Mouse (Mus musculus) kidney, postnatal 0 days (tissue): ENCODE measurements around the gene Lmna. TPM values are rescaled to one million over a fixed set of nuclear protein-coding genes. Genes with fewer than 3 reads are reported as not detected.

ENCODE experiments used
- ATAC-seq: fragments of 200-750 bp; cut with Nextera tagmentation; replicated peaks from 2 replicates; pipeline ENCODE4 v1.8.0; 2017; ENCODE audit warnings: low read depth, moderate number of reproducible peaks, moderate TSS enrichment, moderate library complexity; ENCODE audit not compliant: low FRiP score
- DNase-seq: peaks from one replicate; pipeline ENCODE4 v3.0.0-alpha.2; 2016; ENCODE audit warnings: low spot score
- H3K27ac ChIP-seq: fragments of 300-500 bp; sonication (generic); 2 replicates; pipeline ENCODE4 v1.5.1; 2014; ENCODE audit warnings: mild to moderate bottlenecking
- H3K27me3 ChIP-seq: fragments of 300-500 bp; sonication (generic); 2 replicates; pipeline ENCODE4 v1.6.1; 2014; ENCODE audit warnings: low read length, mixed read lengths; ENCODE audit not compliant: insufficient read depth
- H3K36me3 ChIP-seq: fragments of 300-500 bp; sonication (generic); 2 replicates; pipeline ENCODE4 v1.6.1; 2014; ENCODE audit warnings: low read length, mixed read lengths; ENCODE audit not compliant: insufficient read depth
- H3K4me1 ChIP-seq: fragments of 300-500 bp; sonication (generic); replicated peaks from 2 replicates; pipeline ENCODE4 v1.6.1; 2014; ENCODE audit warnings: antibody characterized with exemption, low read length, mixed read lengths; ENCODE audit not compliant: insufficient read depth
- H3K4me2 ChIP-seq: fragments of 300-500 bp; sonication (generic); 2 replicates; pipeline ENCODE4 v1.6.1; 2014; ENCODE audit warnings: mild to moderate bottlenecking, low read length, moderate library complexity, mixed read lengths
- H3K4me3 ChIP-seq: fragments of 300-500 bp; sonication (generic); replicated peaks from 2 replicates; pipeline ENCODE4 v1.5.1; 2014; ENCODE audit warnings: low read depth, low read length
- H3K9ac ChIP-seq: fragments of 300-500 bp; sonication (generic); 2 replicates; pipeline ENCODE4 v1.6.1; 2014; ENCODE audit warnings: low read depth, low read length
- H3K9me3 ChIP-seq: fragments of 300-500 bp; sonication (generic); replicated peaks from 2 replicates; pipeline ENCODE4 v1.6.1; 2016; ENCODE audit warnings: low read length, inconsistent platforms, mixed read lengths
- CTCF ChIP-seq: IDR thresholded peaks from 2 replicates; pipeline ENCODE4 v1.5.1; 2016; ENCODE audit warnings: antibody characterized with exemption, low read depth, mild to moderate bottlenecking, moderate library complexity
- WGBS: fragments of 180-500 bp; shearing (Covaris S2); extraction: QIAGEN DNeasy Blood & Tissue Kit; methylation state at CpG from one replicate; pipeline ENCODE4 v1.1.7; 2014; 5-methylcytosine and 5-hydroxymethylcytosine counted together
- polyA plus RNA-seq: library from polyadenylated mRNA; unstranded; fragments of >200 nt; fragmentation: Nextera tagmentation; extraction: Ambion mirVana; gene quantifications from 2 replicates; pipeline ENCODE4 v1.2.1, GENCODE M21; 2015

Gene Lmna
- polyA plus RNA-seq, 1 experiment from 2014 or later, result 99.3 TPM

GRCm38 (mm10) chr3:88530082-88530864, 20.5 kb upstream of the Lmna start:
- ATAC-seq (no peak), DNase-seq (no peak)
- Histone ChIP-seq H3K27me3 (no peaks in the 10 kb centered on the region), H3K27ac (peak overlapping the region; percentile 96), H3K4me2 (peak overlapping the region; percentile 89), H3K9me3 (no peaks in the 10 kb centered on the region), H3K36me3 (no peaks in the 10 kb centered on the region), H3K4me1 (peaks cover 40% of the 10 kb centered on the region), H3K9ac (peak overlapping the region; percentile 49; the same call in 1 of the 2 replicates), H3K4me3 (peak overlapping the region; percentile 85)
- no peak for TF ChIP-seq CTCF
- 18% methylated on average over 11 of the region's 11 CpGs for WGBS

DNA sequence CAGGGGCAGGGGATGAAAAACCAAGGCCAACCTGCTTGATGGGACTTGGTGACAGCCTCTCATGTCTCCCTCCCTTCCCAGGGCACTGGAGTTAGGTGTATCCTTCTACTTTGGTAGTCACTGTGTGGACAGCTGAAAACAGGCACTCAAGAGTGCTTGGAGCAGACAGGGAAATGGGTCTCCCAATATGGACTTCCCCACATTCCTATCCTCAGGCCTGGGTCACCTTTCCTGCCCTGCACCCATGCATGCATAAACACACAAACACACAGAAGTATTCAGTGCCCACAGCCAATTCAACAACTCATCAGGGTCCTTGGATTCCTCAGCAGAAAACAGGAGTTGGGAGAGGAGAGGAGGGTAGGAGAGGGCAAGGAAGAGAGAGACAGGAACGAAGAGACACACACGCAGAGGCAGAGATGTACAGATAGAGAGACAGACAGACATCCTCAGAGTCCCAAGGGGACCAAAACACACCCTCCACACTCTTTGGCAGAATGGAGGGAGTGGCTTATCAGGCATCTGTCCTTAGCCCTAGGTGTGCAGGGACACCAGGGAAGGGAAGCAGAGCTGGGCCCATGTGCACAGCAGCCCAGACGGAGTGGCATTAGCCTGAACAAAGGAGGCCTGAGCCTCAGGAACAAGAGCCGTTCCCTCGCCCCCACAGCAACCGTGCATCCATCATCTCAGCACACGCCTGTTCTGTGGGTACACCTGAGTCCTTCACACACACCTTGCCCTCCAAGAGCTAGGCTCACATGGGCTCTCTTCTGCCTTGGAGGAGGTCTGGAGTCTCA, 19.6 kb upstream of the Lmna start:
- no peaks in the 10 kb centered on the region for H3K9me3 ChIP-seq
- 36% methylated on average over 7 of the region's 7 CpGs for WGBS
- no peaks in the 10 kb centered on the region for H3K36me3 ChIP-seq
- DNase-seq (no peak), ATAC-seq (no peak)
- H3K27me3 ChIP-seq, result no peaks in the 10 kb centered on the region
- TF ChIP-seq CTCF, result no peak
- H3K9ac ChIP-seq, result peak overlapping the region; percentile 38; the same call in 1 of the 2 replicates
- H3K4me3 ChIP-seq, result no peak overlapping the region
- peaks cover 32% of the 10 kb centered on the region for H3K4me1 ChIP-seq
- peak overlapping the region; percentile 89 for H3K4me2 ChIP-seq
- H3K27ac ChIP-seq, result peak overlapping the region; percentile 40; the same call in 1 of the 2 replicates

GRCm38 (mm10) chr3:88528646-88529045, 18.9 kb upstream of the Lmna start:
- Histone ChIP-seq H3K27me3 (no peaks in the 10 kb centered on the region), H3K4me1 (peaks cover 26% of the 10 kb centered on the region), H3K4me3 (no peak overlapping the region), H3K9ac (no peak overlapping the region), H3K9me3 (no peaks in the 10 kb centered on the region), H3K36me3 (no peaks in the 10 kb centered on the region), H3K27ac (no peak overlapping the region), H3K4me2 (no peak overlapping the region)
- ATAC-seq (no peak), DNase-seq (no peak)
- WGBS, result 63% methylated on average over 11 of the region's 11 CpGs
- TF ChIP-seq CTCF, result no peak

DNA sequence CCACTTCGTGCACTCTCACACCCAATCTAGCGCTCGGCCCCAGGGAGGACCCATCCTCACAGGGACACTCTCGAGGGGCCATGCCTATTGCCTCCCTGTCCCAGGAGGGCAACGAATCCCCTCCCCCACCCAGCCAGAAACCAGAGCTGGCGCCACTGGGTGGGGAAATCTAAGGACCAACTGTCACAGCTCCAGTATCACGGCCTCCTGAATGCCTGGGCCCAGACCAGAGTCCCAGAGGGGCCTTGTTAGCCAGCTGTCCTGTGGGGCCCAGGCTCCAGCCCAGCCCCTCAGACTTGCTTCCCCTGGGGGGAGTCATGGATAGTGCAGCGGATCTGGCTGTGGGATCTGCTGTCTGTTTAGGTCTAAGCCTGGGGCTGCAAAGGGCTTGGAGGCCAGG, 17.8 kb upstream of the Lmna start:
- Histone ChIP-seq H3K27ac (no peak overlapping the region), H3K4me1 (peaks cover 24% of the 10 kb centered on the region), H3K9me3 (no peaks in the 10 kb centered on the region), H3K36me3 (no peaks in the 10 kb centered on the region), H3K9ac (no peak overlapping the region), H3K4me3 (no peak overlapping the region), H3K27me3 (no peaks in the 10 kb centered on the region), H3K4me2 (no peak overlapping the region)
- TF ChIP-seq CTCF, result no peak
- WGBS, result 33% methylated on average over 8 of the region's 8 CpGs
- ATAC-seq (no peak), DNase-seq (no peak)

DNA sequence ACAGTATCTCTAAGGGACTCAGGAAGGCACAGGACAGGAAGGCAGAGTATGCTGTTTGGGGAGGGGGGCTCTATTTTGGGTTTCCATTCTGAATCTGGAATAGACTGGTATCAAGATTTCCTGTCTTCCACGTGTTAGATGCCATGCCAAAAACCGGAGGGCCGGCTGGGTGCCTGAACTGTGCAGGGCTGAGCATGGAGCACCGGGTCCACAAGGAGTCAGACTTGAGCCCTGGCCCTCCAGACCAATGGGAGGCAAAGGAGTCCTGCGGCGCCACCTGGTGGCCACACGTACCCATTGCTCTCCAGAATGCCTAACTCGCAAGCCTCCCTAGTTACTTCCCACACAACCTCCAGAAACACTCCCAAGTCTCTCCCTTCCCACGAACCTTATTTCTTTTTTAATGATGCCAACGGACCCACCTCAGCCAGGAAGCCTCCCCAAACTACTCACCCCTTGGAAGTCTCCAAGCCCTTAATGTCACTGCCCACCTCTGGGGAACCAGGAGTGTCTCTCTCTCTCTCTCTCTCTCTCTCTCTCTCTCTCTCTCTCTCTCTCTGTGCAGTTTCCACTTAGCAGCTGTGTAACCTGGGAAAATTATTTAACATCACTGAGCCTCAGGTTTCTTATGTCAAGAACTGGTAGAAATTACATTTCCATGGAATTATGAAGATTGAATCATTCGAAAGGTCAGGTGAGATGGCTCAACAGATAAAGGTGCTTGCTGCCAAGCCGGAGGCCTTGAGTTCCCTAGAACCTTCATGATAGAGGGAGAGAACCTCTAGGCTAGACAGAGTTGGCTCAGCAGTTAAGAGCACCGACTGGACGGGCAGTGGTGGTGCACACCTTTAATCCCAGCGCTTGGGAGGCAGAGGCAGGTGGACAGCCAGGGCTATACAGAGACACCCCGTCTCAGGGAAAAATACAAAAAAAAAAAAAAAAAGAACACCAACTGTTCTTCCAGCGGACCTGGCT, 16.7 kb upstream of the Lmna start:
- DNase-seq (peak; percentile 96), ATAC-seq (peak; percentile 83)
- Histone ChIP-seq H3K4me1 (peaks cover 24% of the 10 kb centered on the region), H3K27me3 (no peaks in the 10 kb centered on the region), H3K36me3 (no peaks in the 10 kb centered on the region), H3K27ac (no peak overlapping the region), H3K9ac (no peak overlapping the region), H3K9me3 (no peaks in the 10 kb centered on the region), H3K4me3 (no peak overlapping the region), H3K4me2 (no peak overlapping the region)
- TF ChIP-seq CTCF, result peak; percentile 100
- WGBS, result 31% methylated on average over 17 of the region's 17 CpGs
